12 mouse cellular contexts compared by ENCODE assay signal in genomic region chr13:56155048-56155447, GRCm38 (mm10). TPM values are rescaled to one million over a fixed set of nuclear protein-coding genes. Genes with fewer than 3 reads are reported as not detected.
A peak's percentile ranks its signal among the peaks of the same experiment; 100 is the strongest.
DNase-seq lines count a peak whose midpoint lies in the region; ATAC-seq and TF ChIP-seq lines count a peak whose summit lies in the region.
"Had no signal": no experiment of that assay in that cellular context is flagged by ENCODE, and none has a peak within 500 bp of the region (broad histone marks: within the 10 kb centered on the region; RNA-seq: fewer than 3 reads in every experiment).

No protein-coding gene starts in this region.

- H3K27ac ChIP-seq in embryonic facial prominence, embryonic 13.5 days = peak overlapping the region; percentile 0; the same call in 1 of the 2 replicates
- H3K27ac ChIP-seq in heart, embryonic 12.5 days (ENCODE audit: poor library complexity, severe bottlenecking) = peak overlapping the region; percentile 86
- H3K27ac ChIP-seq in limb, embryonic 12.5 days = peak overlapping the region; percentile 91
- H3K27ac ChIP-seq in liver, embryonic 11.5 days (ENCODE audit: low read depth, low read length) = no peak overlapping the region
- no peak overlapping the region for H3K27ac ChIP-seq in lung, postnatal 0 days (ENCODE audit: low read length)
- H3K27ac ChIP-seq: hindbrain, postnatal 0 days had no signal

- TF ChIP-seq CTCF in lung, postnatal 0 days (IDR thresholded peaks at IDR 0.05) = no peak

- H3K9me3 ChIP-seq in embryonic facial prominence, embryonic 13.5 days = no peaks in the 10 kb centered on the region
- no peaks in the 10 kb centered on the region for H3K9me3 ChIP-seq in heart, embryonic 12.5 days (replicated peaks)
- H3K9me3 ChIP-seq in limb, embryonic 12.5 days = no peaks in the 10 kb centered on the region
- no peaks in the 10 kb centered on the region for H3K9me3 ChIP-seq in liver, embryonic 11.5 days (ENCODE audit: control insufficient read depth, low read length)
- no peaks in the 10 kb centered on the region for H3K9me3 ChIP-seq in lung, postnatal 0 days (ENCODE audit: low read length)

- 45% methylated on average over 5 of the region's 5 CpGs for WGBS in embryonic facial prominence, embryonic 13.5 days
- WGBS in heart, embryonic 12.5 days = 9% methylated on average over 5 of the region's 5 CpGs
- WGBS in limb, embryonic 12.5 days = 7% methylated on average over 5 of the region's 5 CpGs
- WGBS in liver, embryonic 11.5 days = 44% methylated on average over 5 of the region's 5 CpGs
- 48% methylated on average over 5 of the region's 5 CpGs for WGBS in lung, postnatal 0 days

- no peak for TF ChIP-seq EP300 in lung, postnatal 0 days (IDR thresholded peaks at IDR 0.05)

- no peaks in the 10 kb centered on the region for H3K36me3 ChIP-seq in embryonic facial prominence, embryonic 13.5 days
- H3K36me3 ChIP-seq in heart, embryonic 12.5 days = no peaks in the 10 kb centered on the region
- no peaks in the 10 kb centered on the region for H3K36me3 ChIP-seq in limb, embryonic 12.5 days
- H3K36me3 ChIP-seq in liver, embryonic 11.5 days (ENCODE audit: control insufficient read depth, insufficient read depth, low read length) = no peaks in the 10 kb centered on the region
- H3K36me3 ChIP-seq in lung, postnatal 0 days (ENCODE audit: insufficient read depth, low read length) = no peaks in the 10 kb centered on the region

- H3K4me3 ChIP-seq in embryonic facial prominence, embryonic 13.5 days = no peak overlapping the region
- H3K4me3 ChIP-seq in heart, embryonic 12.5 days = no peak overlapping the region
- no peak overlapping the region for H3K4me3 ChIP-seq in limb, embryonic 12.5 days (replicated peaks)
- no peak overlapping the region for H3K4me3 ChIP-seq in liver, embryonic 11.5 days (ENCODE audit: low read depth, low read length)
- H3K4me3 ChIP-seq in lung, postnatal 0 days (ENCODE audit: low read depth, low read length) = no peak overlapping the region

- DNase-seq in gastrocnemius, adult 18-20 months (ENCODE audit: low spot score) = peak; percentile 48
- DNase-seq in gastrocnemius, postnatal 14 days = no peak
- no peak for DNase-seq in left cerebral cortex, postnatal 14 days (ENCODE audit: low spot score in 2 of 2)
- DNase-seq in liver, embryonic 11.5 days (ENCODE audit: low spot score) = no peak
- no peak for DNase-seq in lung, postnatal 0 days (ENCODE audit: low spot score)
- DNase-seq: cerebellum, adult 9-11 months; lung, postnatal 10 days had no signal

- intact Hi-C loops in gastrocnemius, postnatal 14 days (cut with DNase I; ENCODE audit: low total_unique reads) = no loop called here
- intact Hi-C loops in left cerebral cortex, postnatal 14 days (cut with DNase I) = no loop called here

- H3K27me3 ChIP-seq in embryonic facial prominence, embryonic 13.5 days = no peaks in the 10 kb centered on the region
- H3K27me3 ChIP-seq in heart, embryonic 12.5 days (replicated peaks) = no peaks in the 10 kb centered on the region
- H3K27me3 ChIP-seq in limb, embryonic 12.5 days = no peaks in the 10 kb centered on the region
- no peaks in the 10 kb centered on the region for H3K27me3 ChIP-seq in liver, embryonic 11.5 days (replicated peaks; ENCODE audit: control insufficient read depth, insufficient read depth, low read length)
- H3K27me3 ChIP-seq in lung, postnatal 0 days (replicated peaks; ENCODE audit: insufficient read depth, low read length) = no peaks in the 10 kb centered on the region

- no peak for ATAC-seq in embryonic facial prominence, embryonic 13.5 days (ENCODE audit: insufficient number of reproducible peaks, insufficient read depth, low FRiP score, low TSS enrichment, low read depth)
- peak; percentile 67; the same call in 1 of the 2 replicates for ATAC-seq in heart, embryonic 12.5 days (ENCODE audit: insufficient number of reproducible peaks, low FRiP score)
- no peak for ATAC-seq in limb, embryonic 12.5 days (ENCODE audit: insufficient number of reproducible peaks, insufficient read depth, low FRiP score, low TSS enrichment, low read depth)
- ATAC-seq in liver, embryonic 11.5 days (replicated peaks; ENCODE audit: low FRiP score) = no peak
- no peak for ATAC-seq in lung, postnatal 0 days
- ATAC-seq: forebrain, embryonic 14.5 days; hindbrain, postnatal 0 days had no signal

- no peak overlapping the region for H3K4me2 ChIP-seq in embryonic facial prominence, embryonic 13.5 days
- H3K4me2 ChIP-seq in heart, embryonic 12.5 days = no peak overlapping the region
- no peak overlapping the region for H3K4me2 ChIP-seq in limb, embryonic 12.5 days
- no peak overlapping the region for H3K4me2 ChIP-seq in liver, embryonic 11.5 days
- no peak overlapping the region for H3K4me2 ChIP-seq in lung, postnatal 0 days (replicated peaks; ENCODE audit: low read depth, low read length)

- peaks cover 42% of the 10 kb centered on the region for H3K4me1 ChIP-seq in embryonic facial prominence, embryonic 13.5 days
- peaks cover 45% of the 10 kb centered on the region for H3K4me1 ChIP-seq in heart, embryonic 12.5 days (replicated peaks)
- peaks cover 80% of the 10 kb centered on the region for H3K4me1 ChIP-seq in limb, embryonic 12.5 days (replicated peaks)
- H3K4me1 ChIP-seq in liver, embryonic 11.5 days (replicated peaks; ENCODE audit: control insufficient read depth, insufficient read depth, low read length) = peaks cover under 1% of the 10 kb centered on the region
- H3K4me1 ChIP-seq in lung, postnatal 0 days (ENCODE audit: insufficient read depth, low read depth, low read length) = no peaks in the 10 kb centered on the region; the same call in 1 of the 2 replicates

- no peak overlapping the region for H3K9ac ChIP-seq in embryonic facial prominence, embryonic 13.5 days
- no peak overlapping the region for H3K9ac ChIP-seq in heart, embryonic 12.5 days
- H3K9ac ChIP-seq in limb, embryonic 12.5 days (replicated peaks) = no peak overlapping the region
- H3K9ac ChIP-seq in liver, embryonic 11.5 days (ENCODE audit: low read depth, low read length) = no peak overlapping the region
- no peak overlapping the region for H3K9ac ChIP-seq in lung, postnatal 0 days (replicated peaks; ENCODE audit: low read depth)

RNA-seq across cellular contexts. Expression of gene H2afy, which starts 18.9 kb away (rescaled TPM):
- total RNA-seq in gastrocnemius, adult 18-20 months (2021) = 10 to 100 TPM; 59.7 to 70.6 TPM
- 10 to 100 TPM; 60.8 to 61.3 TPM for total RNA-seq in gastrocnemius, postnatal 14 days (2021)
- polyA plus RNA-seq in embryonic facial prominence, embryonic 13.5 days (2015; fragmentation: Nextera tagmentation; extraction: Ambion mirVana) = 338 and 383 TPM in 2 replicates
- 141 and 152 TPM in 2 replicates for polyA plus RNA-seq in heart, embryonic 12.5 days (2016; fragmentation: Nextera tagmentation; extraction: Ambion mirVana)
- 607 and 623 TPM in 2 replicates for polyA plus RNA-seq in limb, embryonic 12.5 days (2016; fragmentation: Nextera tagmentation; extraction: Ambion mirVana)
- 100 to 1,000 TPM in 1 of 2 experiments, 10 to 100 TPM in 1; 97.2 to 108 TPM for total RNA-seq in left cerebral cortex, postnatal 14 days (2021)
- 230 and 233 TPM in 2 replicates for polyA plus RNA-seq in liver, embryonic 11.5 days (2014; fragmentation: Nextera tagmentation; extraction: Ambion mirVana)
- 126 and 138 TPM in 2 replicates for polyA plus RNA-seq in lung, postnatal 0 days (2015; fragmentation: Nextera tagmentation; extraction: Ambion mirVana)

RNA-seq across cellular contexts. Expression of gene Tifab, which starts 23.6 kb away (rescaled TPM):
- under 1 TPM; 0.16 to 0.47 TPM for total RNA-seq in gastrocnemius, adult 18-20 months (2021)
- under 1 TPM; 0.31 to 0.44 TPM for total RNA-seq in gastrocnemius, postnatal 14 days (2021)
- polyA plus RNA-seq in embryonic facial prominence, embryonic 13.5 days (2015; fragmentation: Nextera tagmentation; extraction: Ambion mirVana) = 1.1 and 1.7 TPM in 2 replicates
- 0.72 and 0.81 TPM in 2 replicates for polyA plus RNA-seq in heart, embryonic 12.5 days (2016; fragmentation: Nextera tagmentation; extraction: Ambion mirVana)
- 1.3 and 1.7 TPM in 2 replicates for polyA plus RNA-seq in limb, embryonic 12.5 days (2016; fragmentation: Nextera tagmentation; extraction: Ambion mirVana)
- total RNA-seq in left cerebral cortex, postnatal 14 days (2021) = 1 to 10 TPM; 1.5 to 1.8 TPM
- 1.9 and 2.2 TPM in 2 replicates for polyA plus RNA-seq in liver, embryonic 11.5 days (2014; fragmentation: Nextera tagmentation; extraction: Ambion mirVana)
- 4.8 and 6.6 TPM in 2 replicates for polyA plus RNA-seq in lung, postnatal 0 days (2015; fragmentation: Nextera tagmentation; extraction: Ambion mirVana)

Comparison
In these comparisons a context has a peak if more than half of its experiments do, and no peak if none do; other contexts are left out.
1. H3K27ac ChIP-seq: peak in embryonic facial prominence, embryonic 13.5 days (single experiment), heart, embryonic 12.5 days (single experiment) and limb, embryonic 12.5 days (single experiment); none in liver, embryonic 11.5 days (single experiment) and lung, postnatal 0 days (single experiment).